Mouse (Mus musculus) testis, adult 2 months (tissue): ENCODE measurements at regions not wholly inside any gene's neighbourhood (a gene's known extent, or its start where the extent isn't known, plus 50 kb on each side); places are given as distances from the start of the nearest gene placed in this dataset.
"Not testable (repeated sequence)": the region's sequence is repeated elsewhere in the genome, so short reads cannot be mapped to it uniquely, and the experiment has no call there.

Experiments used
- CTCF ChIP-seq: fragments of 200-500 bp; IDR thresholded peaks from 2 replicates; pipeline ENCODE4 v1.5.1; 2012; ENCODE audit warnings: low read depth, mild to moderate bottlenecking, inconsistent platforms, low read length, moderate library complexity; ENCODE audit not compliant: control insufficient read depth, insufficient read depth, insufficient replicate concordance
- POLR2A ChIP-seq: fragments of 200-500 bp; IDR thresholded peaks from 2 replicates; pipeline ENCODE4 v1.6.1; 2012; ENCODE audit warnings: low read depth, mild to moderate bottlenecking, inconsistent platforms, low read length, moderate library complexity; ENCODE audit not compliant: control insufficient read depth

DNA sequence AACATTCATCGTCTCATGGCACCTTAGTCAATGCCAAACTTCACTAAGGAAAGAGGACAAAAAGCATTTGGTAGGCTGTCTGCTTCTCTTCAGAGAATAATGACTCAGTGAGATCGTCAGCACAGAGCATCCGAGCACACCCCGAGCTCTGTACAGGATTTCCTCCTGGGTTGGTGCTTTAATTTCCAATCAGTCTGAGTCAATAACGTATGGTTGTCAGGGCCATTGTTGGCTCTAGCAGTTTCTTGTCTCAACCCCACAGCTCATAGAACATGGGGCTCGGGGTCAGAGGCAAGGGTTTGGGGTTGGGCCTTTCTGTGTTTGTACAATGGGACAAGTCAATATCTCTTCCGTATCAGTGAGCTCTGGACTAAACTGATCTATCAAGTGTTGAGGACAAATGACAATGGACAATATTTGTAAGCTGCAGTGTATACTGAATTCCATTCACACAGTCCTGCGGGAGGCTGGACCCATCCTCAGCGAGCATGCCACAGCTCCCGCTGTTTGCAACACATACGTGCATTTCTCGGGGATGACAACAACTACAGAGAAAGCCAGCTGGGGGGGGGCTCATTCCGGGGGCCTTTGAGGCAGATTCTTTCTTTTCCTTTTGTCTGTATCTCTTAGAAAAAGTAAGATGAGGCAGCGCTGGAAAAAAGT lies 116.8 kb upstream of the Cdk6 start:
- TF ChIP-seq CTCF, POLR2A: not testable (repeated sequence)
